Comparison of ENCODE assay signal across 8 mouse cellular contexts in the genomic region with DNA sequence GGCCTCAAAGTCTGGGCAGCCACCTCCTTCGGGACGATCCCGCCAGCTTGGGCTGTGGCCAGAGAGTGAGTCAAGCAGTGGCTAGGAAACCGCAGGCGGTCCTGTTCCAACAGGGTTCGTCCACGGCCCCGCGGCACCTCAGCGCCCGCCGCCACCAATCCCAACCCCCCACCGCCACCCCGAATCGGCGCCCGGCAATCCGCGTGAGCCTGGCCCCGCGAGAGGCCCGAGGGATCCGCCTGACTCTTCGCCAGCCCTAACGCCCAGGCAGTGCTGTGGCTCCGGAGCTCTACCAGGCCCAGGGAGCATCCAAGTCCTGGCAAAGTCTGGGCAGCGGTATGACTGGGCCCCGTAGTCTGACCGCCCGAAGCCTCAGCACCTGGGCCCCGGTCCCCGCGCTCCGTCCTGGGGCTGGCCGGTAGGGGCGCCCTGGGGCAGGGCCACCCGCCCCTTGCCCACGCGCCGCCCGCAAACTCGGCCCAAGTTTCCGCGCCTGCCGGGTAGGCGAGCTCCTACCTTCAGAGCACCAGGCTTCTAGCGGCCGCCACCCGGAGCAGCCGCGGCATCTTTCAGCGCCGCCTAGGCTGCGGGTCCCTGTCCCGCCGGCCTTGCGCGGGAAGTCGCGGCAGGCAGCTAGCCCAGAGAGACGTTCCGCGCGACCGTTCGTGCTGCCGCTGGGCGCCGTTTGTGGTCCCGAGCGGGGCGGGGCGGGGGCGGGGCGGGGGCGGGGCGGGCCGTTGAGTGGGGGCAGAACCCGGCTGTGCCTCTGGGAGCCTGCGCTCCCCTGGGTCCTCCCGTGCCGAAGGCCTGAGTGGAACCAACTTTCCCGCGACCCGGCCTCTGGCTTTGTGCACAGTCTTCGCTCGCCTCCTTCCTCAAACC. TPM values are rescaled to one million over a fixed set of nuclear protein-coding genes. Genes with fewer than 3 reads are reported as not detected.
A peak's percentile ranks its signal among the peaks of the same experiment; 100 is the strongest.
DNase-seq lines count a peak whose midpoint lies in the region; ATAC-seq lines count a peak whose summit lies in the region.

A gene (minus strand): TSS at position 700 of the 882 bp plus-strand sequence.

- peak; percentile 70 for ATAC-seq in hindbrain, embryonic 13.5 days (ENCODE audit: low FRiP score)

- H3K9ac ChIP-seq in hindbrain, embryonic 13.5 days = peak within 1 kb of the TSS; percentile 78

- DNase-seq in T-cell, adult 2 months (ENCODE audit: low spot score) = peak; percentile 78
- DNase-seq in cerebellum, adult 9-11 months = peak; percentile 72
- DNase-seq in frontal cortex, postnatal 25 days (ENCODE audit: low spot score in 2 of 2) = peak; percentile 35 to 37
- DNase-seq in layer of hippocampus, postnatal 36 days = peak; percentile 66 to 67
- DNase-seq in lung, postnatal 4 days = peak; percentile 88
- DNase-seq in retina, embryonic 14.5 days (ENCODE audit: low spot score) = peak; percentile 81
- DNase-seq in thymus, postnatal 4 days = peak; percentile 92

- H3K4me2 ChIP-seq in hindbrain, embryonic 13.5 days = peak within 1 kb of the TSS; percentile 93

- H3K27me3 ChIP-seq in hindbrain, embryonic 13.5 days = peaks cover 51% of the 10 kb centered on the region

- peak within 1 kb of the TSS; percentile 18; the same call in 1 of the 2 replicates for H3K27ac ChIP-seq in hindbrain, embryonic 13.5 days

- H3K4me1 ChIP-seq in hindbrain, embryonic 13.5 days (replicated peaks) = peaks cover 27% of the 10 kb centered on the region

- no peaks in the 10 kb centered on the region for H3K9me3 ChIP-seq in hindbrain, embryonic 13.5 days

- WGBS in hindbrain, embryonic 13.5 days = under 1% methylated on average over 86 of the region's 87 CpGs

- H3K36me3 ChIP-seq in hindbrain, embryonic 13.5 days = peaks cover 9% of the 10 kb centered on the region

- peak within 1 kb of the TSS; percentile 62 for H3K4me3 ChIP-seq in hindbrain, embryonic 13.5 days

RNA-seq across cellular contexts. Expression of the gene that starts here (rescaled TPM):
- polyA plus RNA-seq in hindbrain, embryonic 13.5 days (2015; fragmentation: Nextera tagmentation; extraction: Ambion mirVana) = 3.8 and 5.4 TPM in 2 replicates
- 10 to 100 TPM; 31.7 to 33.8 TPM for total RNA-seq in layer of hippocampus, postnatal 36 days (2021)

Comparison
In these comparisons a context has a peak if more than half of its experiments do, and no peak if none do; other contexts are left out.
1. Peak in every context shown above with its lines: DNase-seq, ATAC-seq, H3K4me3 ChIP-seq and H3K27ac ChIP-seq.
2. DNase-seq: peak in every context shown above with its lines; median percentile 92 in thymus, postnatal 4 days; 88 in lung, postnatal 4 days; 81 in retina, embryonic 14.5 days; 78 in T-cell, adult 2 months; 72 in cerebellum, adult 9-11 months; 66 in layer of hippocampus, postnatal 36 days; 36 in frontal cortex, postnatal 25 days.